Mouse (Mus musculus): ENCODE data around the gene Cst6.

GRCm38 (mm10) chr19:5356080-5356479, 6.7 kb upstream of the Cst6 start:
- TF ChIP-seq POLR2A (IDR thresholded peaks at IDR 0.05; ENCODE audit: insufficient read depth, low read depth, low read length) (no peak), CTCF (IDR thresholded peaks at IDR 0.05; ENCODE audit: insufficient read depth, low read depth, low read length) (no peak)

Measured in olfactory bulb, adult 2 months (tissue).